Mouse (Mus musculus): ENCODE data around the gene Wdpcp. TPM values are rescaled to one million over a fixed set of nuclear protein-coding genes. Genes with fewer than 3 reads are reported as not detected.

Wdpcp gene
- polyA plus RNA-seq, 1 experiment from 2014 or later, result 14.5 TPM

- Histone ChIP-seq H3K4me1 (no peaks in the 10 kb centered on the region), H3K27me3 (no peaks in the 10 kb centered on the region), H3K4me3 (no peak overlapping the region), H3K27ac (replicated peaks) (no peak overlapping the region), H3K9me3 (no peaks in the 10 kb centered on the region), H3K9ac (replicated peaks) (no peak overlapping the region), H3K4me2 (replicated peaks) (no peak overlapping the region), H3K36me3 (no peaks in the 10 kb centered on the region)
- 84% methylated on average over 12 of the region's 12 CpGs for WGBS
- no peak for ATAC-seq (ENCODE audit: low FRiP score, low read depth)
Measured at GRCm38 (mm10) chr11:21550222-21551173, 21.5 kb upstream of the Wdpcp start.

- Histone ChIP-seq H3K9ac (replicated peaks) (no peak overlapping the region), H3K4me2 (replicated peaks) (no peak overlapping the region), H3K27ac (replicated peaks) (no peak overlapping the region), H3K4me3 (no peak overlapping the region), H3K4me1 (no peaks in the 10 kb centered on the region), H3K9me3 (no peaks in the 10 kb centered on the region), H3K36me3 (no peaks in the 10 kb centered on the region), H3K27me3 (no peaks in the 10 kb centered on the region)
- 87% methylated on average over 3 of the region's 3 CpGs for WGBS
- ATAC-seq (ENCODE audit: low FRiP score, low read depth), result no peak
Measured at GRCm38 (mm10) chr11:21552049-21552448, 20.0 kb upstream of the Wdpcp start.

- Histone ChIP-seq H3K4me2 (replicated peaks) (no peak overlapping the region), H3K27me3 (no peaks in the 10 kb centered on the region), H3K9me3 (no peaks in the 10 kb centered on the region), H3K4me1 (no peaks in the 10 kb centered on the region), H3K36me3 (peaks cover 57% of the 10 kb centered on the region), H3K4me3 (no peak overlapping the region), H3K9ac (replicated peaks) (no peak overlapping the region), H3K27ac (replicated peaks) (no peak overlapping the region)
- ATAC-seq (ENCODE audit: low FRiP score, low read depth), result no peak
- WGBS, result 91% methylated on average over 11 of the region's 11 CpGs
Measured at GRCm38 (mm10) chr11:21559727-21560126, 12.3 kb upstream of the Wdpcp start.

- peaks cover 73% of the 10 kb centered on the region for H3K36me3 ChIP-seq
- no peak for ATAC-seq (ENCODE audit: low FRiP score, low read depth)
- no peak overlapping the region for H3K4me3 ChIP-seq
- no peaks in the 10 kb centered on the region for H3K27me3 ChIP-seq
- no peaks in the 10 kb centered on the region for H3K9me3 ChIP-seq
- no peak overlapping the region for H3K4me2 ChIP-seq (replicated peaks)
- H3K4me1 ChIP-seq, result no peaks in the 10 kb centered on the region
- no peak overlapping the region for H3K9ac ChIP-seq (replicated peaks)
- no peak overlapping the region for H3K27ac ChIP-seq (replicated peaks)
- WGBS, result 93% methylated on average over 5 of the region's 5 CpGs
Measured at GRCm38 (mm10) chr11:21561347-21561746, 10.7 kb upstream of the Wdpcp start.

DNA sequence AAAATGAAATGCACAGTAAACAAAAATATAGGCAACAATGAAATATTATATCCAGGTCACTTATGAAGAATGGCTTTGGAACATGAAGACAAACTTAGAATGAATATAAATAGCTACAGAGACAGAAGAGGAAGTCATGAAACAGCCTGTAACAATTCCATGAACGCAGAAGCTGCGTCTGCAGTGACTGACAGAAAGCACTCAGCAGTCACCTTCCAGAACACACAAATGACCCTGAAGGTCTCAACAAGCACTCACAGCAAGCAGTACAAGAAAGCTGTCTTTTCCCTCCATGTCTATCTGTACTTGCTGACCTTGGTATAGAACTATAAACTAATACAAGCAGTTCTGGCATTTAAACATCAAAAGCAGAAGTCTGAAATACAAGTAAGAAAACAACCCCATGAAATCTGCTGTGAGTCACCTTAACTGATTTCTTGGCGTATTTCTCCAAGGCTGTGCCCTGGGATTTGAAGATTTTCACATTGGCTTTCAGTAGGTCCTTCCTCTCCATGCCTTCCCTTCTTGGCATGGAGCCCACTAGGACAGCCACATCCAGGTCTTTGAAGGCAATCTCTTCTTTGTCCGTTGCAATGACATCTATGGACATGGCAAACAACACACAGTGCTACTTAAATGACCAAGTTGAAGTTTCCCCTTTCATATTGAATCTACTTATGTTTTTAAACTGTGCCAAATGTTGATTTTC, 8.3 kb upstream of the Wdpcp start:
- H3K9me3 ChIP-seq, result no peaks in the 10 kb centered on the region
- no peak overlapping the region for H3K4me2 ChIP-seq (replicated peaks)
- no peaks in the 10 kb centered on the region for H3K27me3 ChIP-seq
- 91% methylated on average over 4 of the region's 4 CpGs for WGBS
- no peak overlapping the region for H3K27ac ChIP-seq (replicated peaks)
- H3K4me3 ChIP-seq, result no peak overlapping the region
- H3K36me3 ChIP-seq, result peaks cover 61% of the 10 kb centered on the region
- ATAC-seq (ENCODE audit: low FRiP score, low read depth), result no peak
- no peaks in the 10 kb centered on the region for H3K4me1 ChIP-seq
- H3K9ac ChIP-seq (replicated peaks), result no peak overlapping the region

- no peak overlapping the region for H3K4me2 ChIP-seq (replicated peaks)
- H3K27ac ChIP-seq (replicated peaks), result no peak overlapping the region
- ATAC-seq (ENCODE audit: low FRiP score, low read depth), result no peak
- 92% methylated on average over 9 of the region's 9 CpGs for WGBS
- no peak overlapping the region for H3K9ac ChIP-seq (replicated peaks)
- H3K4me3 ChIP-seq, result no peak overlapping the region
- no peaks in the 10 kb centered on the region for H3K27me3 ChIP-seq
- no peaks in the 10 kb centered on the region for H3K9me3 ChIP-seq
- peaks cover 50% of the 10 kb centered on the region for H3K36me3 ChIP-seq
- peaks cover 7% of the 10 kb centered on the region for H3K4me1 ChIP-seq
Measured at GRCm38 (mm10) chr11:21564681-21565405, 7.2 kb upstream of the Wdpcp start.

DNA sequence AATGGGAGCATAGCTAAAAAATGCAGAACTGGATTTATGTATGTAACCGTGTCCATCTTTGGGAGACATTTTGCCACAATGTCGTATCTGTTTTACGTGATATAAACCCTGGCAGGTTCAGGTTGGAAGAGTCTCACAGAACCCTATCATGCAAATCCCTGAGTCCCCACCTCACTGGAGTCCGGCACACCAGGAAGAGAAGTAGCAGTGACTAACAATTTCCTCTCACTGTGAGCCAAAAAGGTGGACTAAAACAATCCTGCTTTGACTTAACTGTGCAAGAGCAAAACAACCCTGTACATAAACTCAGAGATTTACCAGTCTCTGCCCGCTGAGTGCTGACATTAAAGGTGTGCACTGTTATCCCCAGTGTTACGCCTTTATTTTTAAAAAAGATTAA, 5.1 kb upstream of the Wdpcp start:
- peaks cover 34% of the 10 kb centered on the region; the same call in 1 of the 2 replicates for H3K36me3 ChIP-seq
- no peak overlapping the region for H3K4me2 ChIP-seq (replicated peaks)
- H3K4me3 ChIP-seq, result no peak overlapping the region
- ATAC-seq (ENCODE audit: low FRiP score, low read depth), result no peak
- H3K4me1 ChIP-seq, result peaks cover 13% of the 10 kb centered on the region
- H3K27me3 ChIP-seq, result no peaks in the 10 kb centered on the region
- H3K9me3 ChIP-seq, result no peaks in the 10 kb centered on the region
- WGBS, result 97% methylated on average over 6 of the region's 6 CpGs
- no peak overlapping the region for H3K27ac ChIP-seq (replicated peaks)
- no peak overlapping the region for H3K9ac ChIP-seq (replicated peaks)

DNA sequence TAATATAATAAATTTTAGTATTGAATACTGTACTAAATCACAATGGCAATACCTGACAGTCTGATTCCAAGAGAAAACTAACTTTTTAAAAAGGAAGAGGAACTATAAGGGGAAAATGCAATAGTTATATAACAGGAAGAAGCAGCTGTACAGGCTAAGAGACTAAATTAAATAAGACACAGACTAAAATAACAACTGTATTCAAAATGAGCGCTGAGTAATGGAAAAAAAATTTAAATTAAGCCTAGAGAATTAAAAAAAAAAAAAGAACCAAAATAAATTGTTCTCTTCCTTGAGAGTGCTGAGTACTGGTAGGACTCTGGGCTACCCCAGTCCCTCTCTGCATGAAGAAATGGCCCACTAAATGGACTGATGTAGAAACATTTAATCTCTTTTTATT, 4.3 kb upstream of the Wdpcp start:
- Histone ChIP-seq H3K36me3 (peaks cover 31% of the 10 kb centered on the region; the same call in 1 of the 2 replicates), H3K4me1 (peaks cover 16% of the 10 kb centered on the region), H3K27me3 (no peaks in the 10 kb centered on the region), H3K4me2 (replicated peaks) (no peak overlapping the region), H3K9ac (replicated peaks) (no peak overlapping the region), H3K9me3 (no peaks in the 10 kb centered on the region), H3K4me3 (no peak overlapping the region), H3K27ac (replicated peaks) (no peak overlapping the region)
- 100% methylated on average over 1 of the region's 1 CpGs for WGBS
- ATAC-seq (ENCODE audit: low FRiP score, low read depth), result no peak

DNA sequence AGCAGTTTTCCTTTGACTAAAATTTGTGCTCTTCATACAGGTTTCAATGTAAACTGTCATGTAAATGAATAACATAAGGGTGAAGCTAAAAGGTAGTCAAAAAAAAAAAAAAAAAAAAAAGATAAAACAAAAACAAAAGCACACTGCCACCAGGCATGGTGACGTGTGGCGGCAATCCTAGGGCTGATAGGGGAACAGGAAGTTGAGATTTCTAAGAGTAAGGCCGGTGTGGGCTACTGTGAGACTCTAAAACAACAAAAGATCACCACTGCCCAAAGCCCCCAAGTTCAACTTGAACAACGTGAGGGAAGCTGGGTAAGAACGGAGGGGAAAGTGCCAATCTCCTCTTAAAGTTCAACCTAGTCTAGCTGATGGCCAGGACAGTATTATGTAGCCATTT, 3.0 kb upstream of the Wdpcp start:
- no peak overlapping the region for H3K9ac ChIP-seq (replicated peaks)
- H3K36me3 ChIP-seq, result peaks cover 21% of the 10 kb centered on the region; the same call in 1 of the 2 replicates
- H3K4me3 ChIP-seq, result no peak overlapping the region
- no peak for ATAC-seq (ENCODE audit: low FRiP score, low read depth)
- WGBS, result 75% methylated on average over 5 of the region's 5 CpGs
- H3K4me2 ChIP-seq (replicated peaks), result 0 out of 2 replicates have a peak overlapping the region, but pooled peaks have one; percentile 5
- no peaks in the 10 kb centered on the region for H3K27me3 ChIP-seq
- no peaks in the 10 kb centered on the region for H3K9me3 ChIP-seq
- H3K27ac ChIP-seq (replicated peaks), result 0 out of 2 replicates have a peak overlapping the region, but pooled peaks have one; percentile 27
- H3K4me1 ChIP-seq, result peaks cover 18% of the 10 kb centered on the region

GRCm38 (mm10) chr11:21569456-21570108, 2.5 kb upstream of the Wdpcp start:
- no peaks in the 10 kb centered on the region for H3K27me3 ChIP-seq
- H3K36me3 ChIP-seq, result peaks cover 20% of the 10 kb centered on the region; the same call in 1 of the 2 replicates
- 55% methylated on average over 3 of the region's 3 CpGs for WGBS
- H3K27ac ChIP-seq (replicated peaks), result peak overlapping the region; percentile 27; the same call in 1 of the 2 replicates
- H3K9me3 ChIP-seq, result no peaks in the 10 kb centered on the region
- no peak for ATAC-seq (ENCODE audit: low FRiP score, low read depth)
- H3K4me3 ChIP-seq, result no peak overlapping the region
- H3K9ac ChIP-seq (replicated peaks), result no peak overlapping the region
- peaks cover 18% of the 10 kb centered on the region for H3K4me1 ChIP-seq
- H3K4me2 ChIP-seq (replicated peaks), result 0 out of 2 replicates have a peak overlapping the region, but pooled peaks have one; percentile 5

- H3K36me3 ChIP-seq, result peaks cover 15% of the 10 kb centered on the region; the same call in 1 of the 2 replicates
- no peak for ATAC-seq (ENCODE audit: low FRiP score, low read depth)
- H3K9ac ChIP-seq (replicated peaks), result 0 out of 2 replicates have a peak overlapping the region, but pooled peaks have one; percentile 24
- H3K4me3 ChIP-seq, result no peak overlapping the region
- H3K27me3 ChIP-seq, result no peaks in the 10 kb centered on the region
- H3K4me1 ChIP-seq, result peaks cover 18% of the 10 kb centered on the region
- peak overlapping the region; percentile 75 for H3K4me2 ChIP-seq (replicated peaks)
- 61% methylated on average over 2 of the region's 2 CpGs for WGBS
- H3K9me3 ChIP-seq, result no peaks in the 10 kb centered on the region
- H3K27ac ChIP-seq (replicated peaks), result no peak overlapping the region
Measured at GRCm38 (mm10) chr11:21570109-21570474, 1.9 kb upstream of the Wdpcp start.

All from midbrain, embryonic 12.5 days (tissue).